Mouse (Mus musculus): ENCODE data around the gene Zfp791. TPM values are rescaled to one million over a fixed set of nuclear protein-coding genes. Genes with fewer than 3 reads are reported as not detected.

The Zfp791 gene
- polyA plus RNA-seq, 1 experiment = not detected

GRCm38 (mm10) chr8:85090856-85091255 is 32.0 kb downstream of the Zfp791 start:
- no peak for TF ChIP-seq GATA1 (IDR thresholded peaks at IDR 0.05; ENCODE audit: low read length)

- no peak for TF ChIP-seq GATA1 (IDR thresholded peaks at IDR 0.05; ENCODE audit: low read length)
Observed at GRCm38 (mm10) chr8:85088771-85089170, 34.1 kb downstream of the Zfp791 start.

- TF ChIP-seq GATA1 (IDR thresholded peaks at IDR 0.05; ENCODE audit: low read length) = no peak
Observed at GRCm38 (mm10) chr8:85086238-85086637, 36.7 kb downstream of the Zfp791 start.

- TF ChIP-seq GATA1 (IDR thresholded peaks at IDR 0.05; ENCODE audit: low read length) = no peak
Observed at GRCm38 (mm10) chr8:85084633-85085032, 38.3 kb downstream of the Zfp791 start.

- no peak for TF ChIP-seq GATA1 (IDR thresholded peaks at IDR 0.05; ENCODE audit: low read length)
Observed at GRCm38 (mm10) chr8:85083108-85083813, 39.6 kb downstream of the Zfp791 start, which contains the start of gene Man2b1. Gene Man2b1 (plus strand): TSS chr8:85083270.

GRCm38 (mm10) chr8:85081216-85081555 is 41.7 kb downstream of the Zfp791 start, which contains the start of gene Wdr83:
Gene Wdr83 (minus strand): TSS chr8:85081306.
- TF ChIP-seq GATA1 (IDR thresholded peaks at IDR 0.05; ENCODE audit: low read length) = no peak

GRCm38 (mm10) chr8:85080532-85081215 is 42.2 kb downstream of the Zfp791 start, which contains the start of gene Wdr83os:
Gene Wdr83os (plus strand): TSS chr8:85080740.
- no peak for TF ChIP-seq GATA1 (IDR thresholded peaks at IDR 0.05; ENCODE audit: low read length)

GRCm38 (mm10) chr8:85080214-85080531 is 42.7 kb downstream of the Zfp791 start:
- no peak for TF ChIP-seq GATA1 (IDR thresholded peaks at IDR 0.05; ENCODE audit: low read length)

GRCm38 (mm10) chr8:85076993-85077392 is 45.9 kb downstream of the Zfp791 start:
- no peak for TF ChIP-seq GATA1 (IDR thresholded peaks at IDR 0.05; ENCODE audit: low read length)

GRCm38 (mm10) chr8:85076001-85076400 is 46.9 kb downstream of the Zfp791 start:
- no peak for TF ChIP-seq GATA1 (IDR thresholded peaks at IDR 0.05; ENCODE audit: low read length)

- TF ChIP-seq GATA1 (IDR thresholded peaks at IDR 0.05; ENCODE audit: low read length) = no peak
Observed at GRCm38 (mm10) chr8:85074617-85075016, 48.3 kb downstream of the Zfp791 start.

- no peak for TF ChIP-seq GATA1 (IDR thresholded peaks at IDR 0.05; ENCODE audit: low read length)
Observed at GRCm38 (mm10) chr8:85074167-85074566, 48.7 kb downstream of the Zfp791 start.

GRCm38 (mm10) chr8:85073041-85073612 is 49.8 kb downstream of the Zfp791 start:
- TF ChIP-seq GATA1 (IDR thresholded peaks at IDR 0.05; ENCODE audit: low read length) = no peak

- TF ChIP-seq GATA1 (IDR thresholded peaks at IDR 0.05; ENCODE audit: low read length) = no peak
Observed at GRCm38 (mm10) chr8:85072364-85072929, 50.4 kb downstream of the Zfp791 start.

- no peak for TF ChIP-seq GATA1 (IDR thresholded peaks at IDR 0.05; ENCODE audit: low read length)
Observed at GRCm38 (mm10) chr8:85071514-85072281, 51.2 kb downstream of the Zfp791 start, which contains the start of gene Dhps. Gene Dhps (plus strand): TSS chr8:85071757.

All from G1E-ER4 (cell line).